Mouse (Mus musculus) NIH3T3 (cell line): ENCODE results near the gene Trpt1.

ENCODE experiments used
- DNase-seq: peaks from one replicate; pipeline ENCODE4 v3.0.0-alpha.2; 2012; ENCODE audit warnings: low read depth

Trpt1 gene

DNA sequence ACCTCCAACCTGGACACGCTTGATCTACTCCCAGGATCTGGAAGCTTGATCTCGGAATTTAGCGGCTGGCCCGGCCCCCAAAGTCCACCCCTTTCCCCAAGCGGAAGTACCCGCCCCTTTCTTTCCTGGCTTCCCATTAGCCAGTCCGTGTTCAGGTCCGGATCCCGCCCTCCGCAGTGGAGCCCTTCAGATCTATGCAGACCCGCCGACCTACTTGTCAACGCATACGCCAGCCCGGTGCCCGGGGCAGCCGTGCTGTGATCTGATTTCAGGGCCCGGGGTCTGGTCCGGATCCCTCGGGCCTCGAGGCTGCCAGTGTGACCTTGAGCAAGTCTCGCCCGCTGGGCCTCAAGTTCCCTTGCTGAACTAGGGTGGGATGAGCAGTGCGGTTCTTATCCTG, at the start of gene Trpt1, which contains the start of gene Nudt22:
TSS of gene Trpt1 (plus strand) at position 126 of the 400 bp plus-strand sequence.
TSS of gene Nudt22 (minus strand) at position 112 of the 400 bp plus-strand sequence.
- peak; percentile 92 for DNase-seq

DNA sequence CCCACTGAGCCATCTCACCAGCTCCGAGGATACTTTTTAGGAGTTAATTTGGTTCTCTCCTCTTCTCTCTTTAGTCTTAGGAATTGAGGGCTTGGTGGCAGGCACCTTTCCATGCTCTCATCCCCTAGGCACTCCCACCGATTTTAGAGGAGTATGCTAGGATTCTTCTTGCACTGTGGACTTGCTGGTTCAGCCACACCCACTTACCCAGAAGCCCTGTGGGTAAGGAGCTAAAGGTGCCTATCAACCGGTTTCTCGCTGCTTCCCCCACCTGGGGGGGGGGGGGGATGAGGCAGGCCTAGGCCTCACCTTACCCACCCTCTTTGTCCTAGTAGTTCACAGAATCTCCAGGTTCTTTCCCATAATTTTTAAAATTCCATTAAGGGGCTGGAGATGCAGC, 48.2 kb upstream of the Trpt1 start:
- no peak for DNase-seq

DNA sequence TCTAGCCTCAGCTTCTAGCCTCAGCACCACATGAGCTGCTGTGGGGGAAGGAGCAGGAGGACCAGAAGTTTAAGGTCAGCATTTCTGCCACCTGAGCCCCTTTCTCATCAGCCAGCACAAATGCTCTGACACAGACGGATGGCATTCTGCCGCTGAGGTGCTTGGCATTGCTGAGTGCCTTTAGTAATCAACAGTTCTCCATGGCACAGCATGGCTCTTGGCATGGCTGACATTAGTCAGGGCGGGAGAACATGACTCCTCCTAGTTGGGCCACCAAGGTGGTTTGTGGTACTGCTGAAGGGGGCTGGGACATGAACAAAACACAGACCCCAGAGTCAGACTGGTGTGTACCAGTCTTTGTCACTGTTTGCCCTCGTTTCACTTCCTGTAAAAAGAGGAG, 47.7 kb upstream of the Trpt1 start:
- no peak for DNase-seq

DNA sequence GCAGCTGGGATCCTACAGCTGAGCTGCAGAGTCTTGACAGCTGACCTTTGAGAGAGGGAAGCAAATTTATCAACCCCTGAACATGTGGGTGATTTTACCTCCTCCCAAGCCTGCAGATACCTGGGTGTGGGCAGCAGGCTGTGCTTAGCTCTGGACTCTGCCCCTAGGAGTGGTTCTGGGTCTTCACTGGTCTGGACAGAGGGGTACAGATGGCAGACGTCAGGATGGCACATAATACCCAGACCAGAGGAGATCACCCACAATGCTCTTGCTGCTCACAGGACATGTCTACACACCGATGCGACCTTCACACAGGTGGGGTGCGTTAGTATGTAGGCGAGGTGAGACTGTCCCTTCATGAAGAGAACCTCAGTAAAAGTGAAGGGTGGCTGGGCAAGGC, 46.4 kb upstream of the Trpt1 start:
- DNase-seq = no peak

DNA sequence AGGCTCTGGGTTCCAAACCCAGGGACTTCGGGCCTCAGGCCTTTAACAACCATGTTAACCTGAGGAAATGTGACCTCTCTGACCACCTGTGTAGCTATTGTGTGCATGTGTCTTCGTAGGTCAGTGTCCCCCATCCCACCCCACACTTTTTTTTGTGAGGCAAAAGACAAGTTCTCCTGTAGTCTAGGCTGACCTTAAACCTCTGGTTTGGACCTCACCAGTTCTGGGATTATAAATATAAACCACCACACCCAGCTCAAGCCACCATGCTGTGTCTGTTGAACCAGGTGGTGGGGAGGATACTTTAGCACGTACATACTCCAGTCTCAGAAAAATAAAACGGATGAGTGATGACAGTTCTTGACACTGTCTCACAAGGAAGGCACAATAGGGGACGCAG, 46.0 kb upstream of the Trpt1 start:
- DNase-seq = no peak

DNA sequence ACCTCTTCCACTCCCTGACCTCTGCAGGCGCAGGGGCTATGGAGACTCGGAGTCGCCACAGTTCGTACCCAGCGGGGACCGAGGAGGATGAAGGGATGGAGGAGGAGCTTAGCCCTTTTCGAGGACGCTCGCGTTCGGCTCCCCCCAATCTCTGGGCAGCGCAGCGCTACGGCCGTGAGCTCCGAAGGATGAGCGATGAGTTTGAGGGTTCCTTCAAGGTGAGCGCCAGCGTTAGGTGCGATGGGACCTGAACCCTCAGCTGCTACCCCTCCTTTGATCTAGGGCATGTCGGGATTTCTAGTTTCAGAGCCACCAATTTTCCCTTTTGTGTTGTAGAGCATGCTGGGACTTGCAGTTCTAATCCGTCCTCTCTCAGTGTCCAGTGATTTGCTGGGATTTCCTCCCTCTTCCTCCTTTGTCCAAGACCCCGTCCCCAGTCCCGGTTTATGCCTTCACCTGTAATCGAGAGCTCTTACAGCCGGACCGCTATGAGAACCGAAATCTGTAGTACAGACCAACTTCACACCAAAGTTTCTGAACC, 45.2 kb upstream of the Trpt1 start:
- peak; percentile 69 for DNase-seq

DNA sequence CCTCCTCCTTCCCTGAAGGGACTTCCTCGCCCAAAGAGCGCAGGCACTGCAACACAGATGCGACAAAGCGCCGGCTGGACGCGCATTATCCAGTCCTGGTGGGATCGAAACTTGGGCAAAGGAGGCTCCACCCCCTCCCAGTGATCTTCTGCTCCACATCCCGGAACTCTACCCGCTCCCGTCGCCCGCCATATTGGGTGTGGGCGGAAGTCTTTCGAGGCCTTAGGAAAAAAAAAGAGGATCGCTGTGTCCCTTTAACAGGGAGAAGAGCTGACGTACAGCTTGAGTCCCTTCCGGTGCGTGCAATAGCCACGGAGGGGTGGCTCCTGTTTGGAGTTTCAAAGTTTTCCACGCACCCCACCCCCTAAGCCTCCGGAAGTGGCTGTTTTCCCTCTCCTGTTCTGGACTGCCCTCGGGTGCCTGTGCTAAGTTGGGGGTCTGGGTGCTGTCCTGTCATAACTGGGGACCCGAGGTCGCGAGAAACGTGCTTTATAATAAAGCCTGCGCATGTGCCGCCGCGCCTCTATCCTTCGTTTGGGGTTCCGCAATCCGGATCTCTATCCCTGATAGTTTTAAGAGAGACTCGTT, 44.5 kb upstream of the Trpt1 start:
- peak; percentile 96 for DNase-seq

DNA sequence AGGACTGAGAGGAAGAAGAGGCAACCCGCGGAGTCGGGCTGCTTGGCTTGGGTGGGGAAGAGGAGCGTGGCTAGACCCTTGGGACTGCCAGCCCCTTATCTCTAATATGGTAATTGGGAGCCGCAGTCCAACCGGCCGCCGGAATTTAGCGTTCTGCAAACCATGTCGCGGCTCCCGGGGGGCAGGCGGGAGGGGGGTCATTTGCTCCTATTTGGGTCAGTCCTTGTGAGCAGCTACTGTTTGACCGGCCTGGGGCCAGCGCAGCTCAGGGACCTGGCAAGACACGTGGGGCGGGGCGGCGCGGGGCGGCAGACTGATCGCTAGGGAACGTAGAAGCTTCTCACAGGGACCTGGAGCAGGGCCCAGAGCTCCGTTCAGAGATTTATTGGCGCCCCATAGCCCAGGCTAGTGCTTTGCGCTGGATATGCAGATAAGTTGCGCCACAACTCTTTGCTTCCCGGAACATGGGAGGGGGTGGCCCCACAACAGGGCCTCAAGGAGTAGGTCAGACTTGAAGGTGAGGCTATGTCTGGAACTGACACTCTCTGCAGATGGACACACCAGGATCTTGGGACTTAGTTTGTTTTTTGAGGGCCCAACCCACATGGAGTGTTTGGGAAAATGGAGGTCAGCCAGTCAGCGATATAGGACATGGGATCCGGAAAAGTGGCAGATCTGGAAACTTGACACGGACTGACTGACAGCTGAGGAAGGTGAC, 43.8 kb upstream of the Trpt1 start:
- DNase-seq = peak; percentile 92

DNA sequence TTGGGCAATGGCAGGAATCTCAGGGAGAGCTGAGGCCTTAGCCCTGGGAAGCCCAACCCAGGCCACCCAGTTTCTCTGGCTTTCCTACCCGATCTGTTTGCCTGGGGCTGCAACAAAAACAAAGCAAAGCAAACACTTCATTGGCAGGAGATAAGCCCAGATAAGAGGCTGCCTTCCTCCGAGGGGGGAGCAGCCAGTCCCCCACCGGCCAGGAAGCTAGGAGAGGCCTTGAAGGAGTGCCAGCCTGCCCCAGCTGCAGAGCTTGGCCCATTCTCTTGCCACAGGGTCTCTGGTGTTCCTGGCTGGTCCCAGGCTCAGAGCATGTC, 43.3 kb upstream of the Trpt1 start:
- DNase-seq = peak; percentile 70

DNA sequence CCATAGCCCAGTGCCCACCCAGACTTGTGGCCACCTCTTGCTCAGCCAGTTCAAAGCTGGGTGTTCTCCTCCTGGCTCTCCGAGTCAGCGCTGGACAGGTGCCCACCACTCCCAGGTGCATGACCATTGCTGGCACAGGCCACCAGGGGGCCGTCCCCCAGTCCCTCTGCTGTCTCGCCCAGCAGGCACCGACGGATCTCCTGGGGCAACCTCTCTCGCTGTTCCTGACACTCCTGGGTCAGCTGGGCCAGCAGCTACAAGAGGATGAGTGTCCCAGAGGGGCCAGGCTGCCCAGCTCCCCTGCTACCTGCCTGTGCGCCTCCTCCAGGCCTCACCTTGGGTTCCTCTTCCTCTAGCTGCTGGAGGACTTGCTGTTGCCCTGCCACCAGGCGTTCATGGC, 41.9 kb upstream of the Trpt1 start:
- DNase-seq = peak; percentile 69

DNA sequence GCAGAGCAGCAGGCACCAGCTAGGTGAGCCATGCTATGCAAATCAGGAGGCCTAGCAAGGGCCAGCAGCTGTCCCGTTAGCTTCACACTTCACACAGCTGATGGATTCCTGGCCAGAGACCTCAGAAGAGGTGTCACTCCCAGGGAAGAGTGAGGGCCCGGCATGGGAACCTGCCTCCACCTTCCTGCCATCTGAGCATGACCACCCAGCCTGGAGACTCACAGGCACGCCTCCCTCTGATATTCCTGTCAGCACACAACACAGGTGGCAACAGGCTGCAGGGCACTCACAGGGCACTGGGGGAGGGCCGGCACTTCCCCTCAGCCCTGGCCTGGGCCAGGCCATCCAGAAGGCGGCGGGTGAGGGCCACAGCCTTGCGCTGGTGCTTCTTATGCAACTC, 40.5 kb upstream of the Trpt1 start:
- DNase-seq = no peak

DNA sequence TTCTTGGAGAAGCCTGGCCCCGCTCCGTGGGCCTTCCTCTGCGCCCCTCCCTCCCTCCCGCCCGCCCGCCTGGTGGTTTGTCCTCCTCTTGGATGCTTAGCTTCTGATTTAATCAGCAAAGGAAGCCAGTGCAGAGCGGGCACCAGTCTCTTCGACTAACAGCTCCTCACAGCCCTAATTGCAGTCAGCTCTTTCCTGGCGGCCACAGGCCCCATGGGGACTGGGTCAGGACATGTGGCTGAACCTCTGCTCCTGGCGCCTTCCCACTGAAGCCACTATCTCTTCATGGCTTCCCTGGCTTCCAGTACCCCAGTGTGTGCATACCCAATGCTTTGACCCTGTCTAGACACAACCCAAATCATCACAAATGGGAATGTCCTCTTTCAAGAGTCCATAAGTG, 39.5 kb upstream of the Trpt1 start:
- no peak for DNase-seq

DNA sequence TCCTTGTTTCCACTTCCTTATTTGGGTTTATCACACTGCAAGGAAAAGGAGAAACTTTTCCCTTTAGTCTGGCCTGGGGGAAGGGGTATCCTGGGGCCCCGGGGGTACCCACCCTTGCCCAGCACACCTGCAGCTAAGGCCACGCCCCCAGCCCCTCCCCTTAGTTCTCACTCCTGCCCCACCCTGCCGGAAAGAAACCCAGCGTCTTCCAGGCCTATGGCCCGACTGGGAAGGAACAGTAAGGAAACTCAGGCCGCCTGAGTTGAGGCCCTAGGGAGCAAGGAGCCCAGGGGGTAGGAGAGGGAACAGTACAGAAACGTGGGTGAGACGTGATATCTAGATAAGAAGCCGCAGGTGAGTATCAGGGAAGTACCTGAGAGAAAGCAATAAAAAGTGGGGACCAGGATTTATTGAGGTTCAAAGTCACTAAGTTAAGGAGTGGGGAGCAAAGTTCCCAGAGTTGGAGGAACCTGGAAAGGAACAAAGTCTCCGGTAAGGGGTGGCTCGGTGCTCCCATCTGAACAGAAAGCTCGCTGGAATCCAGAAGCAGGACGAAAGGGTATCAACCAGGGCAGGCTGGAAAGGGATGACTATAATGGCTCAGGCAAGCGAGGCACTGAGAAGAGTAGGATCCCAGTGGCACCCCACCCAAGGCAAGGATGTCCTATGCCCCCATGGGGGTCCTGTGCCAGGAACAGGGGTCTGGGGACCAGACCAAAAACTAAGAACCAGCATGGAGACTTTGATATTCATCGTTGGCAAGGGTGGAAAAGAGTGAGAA, 27.2 kb upstream of the Trpt1 start:
- DNase-seq = peak; percentile 63

DNA sequence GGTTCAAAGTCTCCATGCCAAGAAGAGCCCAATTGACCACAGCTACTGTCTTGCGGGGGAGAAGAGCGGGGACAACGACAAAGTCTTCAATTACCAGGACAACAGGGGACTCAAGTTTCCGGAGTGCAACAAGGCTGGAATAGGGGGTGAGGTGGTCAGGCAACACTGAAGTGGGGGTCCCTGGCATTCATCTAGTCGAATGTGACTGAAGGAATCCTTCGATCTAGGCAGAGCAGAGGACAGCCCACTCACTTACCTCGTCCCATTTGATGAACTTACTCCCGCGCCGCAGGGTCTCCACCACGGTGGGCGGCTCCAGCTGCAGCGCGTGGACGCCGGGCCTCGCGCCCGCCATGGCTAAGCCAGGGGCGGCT, 26.7 kb upstream of the Trpt1 start:
- no peak for DNase-seq

DNA sequence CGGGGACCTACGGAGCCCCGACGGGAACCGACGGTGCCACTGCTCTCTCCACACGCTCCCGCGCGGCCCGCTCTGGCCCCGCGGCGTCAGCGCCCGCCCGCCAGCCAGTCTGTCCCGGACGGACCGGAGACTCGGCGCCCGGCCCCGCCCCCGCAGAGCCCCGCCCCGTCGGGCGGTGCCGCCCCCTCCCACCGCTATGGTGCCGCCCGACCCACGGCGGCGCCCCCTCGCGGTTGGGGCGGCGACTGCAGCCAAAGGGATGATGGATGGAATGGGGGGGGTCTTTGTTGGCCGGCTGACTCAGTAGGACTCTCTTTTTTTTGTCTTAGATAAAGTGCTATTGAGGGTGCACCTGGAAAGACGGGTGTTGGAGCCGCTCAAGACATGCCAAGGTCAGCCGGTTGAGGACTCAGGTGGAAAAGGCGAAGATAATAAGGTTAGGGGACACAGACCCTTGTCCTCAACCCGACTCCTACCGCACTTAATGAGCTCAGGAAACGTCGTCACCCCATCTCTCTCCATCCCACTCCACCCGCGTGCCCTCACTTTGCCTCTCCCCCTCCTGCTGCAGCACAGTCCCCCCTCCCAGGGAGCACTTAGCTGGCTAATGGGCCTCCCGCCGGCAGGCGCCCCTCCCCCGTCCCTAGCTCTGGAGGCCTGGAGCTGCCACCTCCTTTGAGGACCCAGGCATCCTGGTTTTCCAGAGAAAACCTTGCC, 26.1 kb upstream of the Trpt1 start:
- DNase-seq = peak; percentile 92

DNA sequence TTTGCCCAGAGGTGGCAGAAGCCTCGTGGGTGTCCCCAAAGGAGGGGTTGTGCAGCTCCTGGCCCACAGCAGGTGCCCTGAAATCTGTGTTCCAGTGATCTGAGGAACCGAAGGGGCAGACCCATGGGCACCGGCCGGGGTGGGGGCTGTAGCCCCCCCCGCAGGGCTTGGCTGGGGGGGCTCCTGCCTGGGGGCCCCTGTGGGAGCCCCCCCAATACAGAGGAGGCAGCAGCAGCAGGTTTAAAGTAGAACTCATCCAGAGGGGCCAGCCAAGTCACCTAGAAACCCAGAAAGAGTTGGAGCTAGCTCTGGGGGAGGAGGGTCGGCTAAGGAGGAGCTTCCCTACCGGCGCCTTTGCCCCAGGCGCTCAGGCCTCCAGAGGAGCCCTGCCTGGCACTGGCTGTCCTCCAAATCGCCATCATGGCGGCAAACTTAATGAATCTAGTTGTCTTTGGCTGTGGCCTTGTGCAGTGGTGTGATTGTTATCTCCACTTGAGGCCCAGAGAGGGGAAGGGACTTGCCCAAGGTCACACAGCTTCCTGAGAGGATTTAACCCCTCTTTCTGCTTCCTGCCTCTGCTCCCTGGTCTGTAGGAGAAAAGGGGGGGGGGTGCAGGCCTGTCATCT, 25.4 kb upstream of the Trpt1 start:
- peak; percentile 38 for DNase-seq

DNA sequence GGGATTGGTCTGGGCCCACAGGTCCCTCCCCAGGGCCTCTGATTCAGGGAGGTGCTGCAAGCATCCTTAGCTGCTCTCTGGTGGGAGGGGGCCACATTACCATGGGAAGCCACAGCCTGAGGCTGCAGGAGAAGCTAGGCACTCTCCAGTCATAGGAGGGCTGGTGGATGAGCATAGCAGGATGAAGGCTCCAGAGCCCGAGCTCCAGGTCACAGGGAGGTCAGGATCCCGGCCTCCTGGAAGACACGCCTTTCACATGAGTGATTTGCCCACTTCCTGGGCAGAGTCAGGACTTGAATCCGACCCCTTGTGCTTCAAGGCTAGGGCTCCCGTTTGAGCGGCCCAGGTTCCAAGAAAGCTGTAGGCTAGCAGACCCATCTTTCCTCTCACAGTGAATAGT, 24.3 kb upstream of the Trpt1 start:
- DNase-seq = no peak

DNA sequence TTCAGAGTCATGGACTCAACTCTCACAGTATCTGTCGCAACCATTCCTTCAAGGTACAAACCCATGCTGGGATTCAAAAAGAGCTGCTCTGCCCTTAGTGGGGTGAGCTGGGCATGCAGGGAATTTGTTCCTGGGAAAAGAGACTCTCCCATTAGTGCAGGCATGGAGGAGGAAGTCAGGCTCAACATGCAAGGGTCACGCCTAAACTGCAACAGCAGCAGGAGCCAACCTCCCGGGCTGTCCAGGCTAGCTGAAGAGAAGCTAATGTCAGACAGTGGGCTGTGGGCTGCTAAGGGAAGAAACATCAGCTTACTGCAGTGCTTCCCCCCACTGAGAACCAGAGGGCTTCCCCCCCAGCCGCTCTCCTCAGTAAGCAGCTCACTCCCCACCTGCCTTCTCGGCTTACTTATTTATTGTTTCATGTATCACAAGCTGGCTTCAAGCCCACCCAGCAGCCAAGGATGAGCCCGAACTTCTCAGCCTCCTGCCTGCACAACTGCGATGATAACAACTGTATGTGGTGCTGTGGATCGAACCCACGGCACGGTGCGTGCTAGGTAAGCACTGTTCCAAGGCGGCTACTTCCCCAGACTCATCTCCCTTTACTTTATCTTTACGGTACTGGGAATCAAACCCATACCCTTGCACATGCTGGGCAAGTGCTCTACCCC, 23.5 kb upstream of the Trpt1 start:
- DNase-seq = no peak

DNA sequence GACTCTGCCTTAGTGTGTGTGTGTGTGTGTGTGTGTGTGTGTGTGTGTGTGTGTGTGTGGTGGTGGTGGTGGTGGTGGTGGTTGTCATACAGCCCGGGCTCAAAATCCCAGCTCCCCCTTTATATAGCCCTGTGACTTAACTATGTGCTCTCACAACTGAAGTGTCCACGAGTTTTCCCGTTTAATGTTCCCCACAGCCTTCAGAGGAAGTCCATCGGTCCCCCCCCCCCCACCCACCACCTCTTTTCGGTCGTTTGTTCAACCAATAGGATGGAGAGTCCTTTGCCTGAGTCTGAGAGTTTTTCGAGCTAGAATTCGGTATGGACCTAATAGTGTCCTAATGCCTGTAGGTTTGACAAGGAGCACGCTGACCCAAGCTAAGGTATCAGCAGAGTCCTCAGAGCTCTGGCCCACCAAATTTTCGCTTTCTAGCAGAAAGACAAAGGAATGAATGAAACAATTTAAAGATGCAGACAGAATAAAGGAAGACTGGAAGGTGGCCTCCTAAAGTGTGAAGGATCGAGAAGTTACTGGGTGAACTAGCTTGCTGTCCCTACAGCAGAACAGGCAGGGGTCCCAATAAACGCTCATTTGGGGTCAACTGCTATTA, 22.2 kb upstream of the Trpt1 start:
- DNase-seq = no peak

DNA sequence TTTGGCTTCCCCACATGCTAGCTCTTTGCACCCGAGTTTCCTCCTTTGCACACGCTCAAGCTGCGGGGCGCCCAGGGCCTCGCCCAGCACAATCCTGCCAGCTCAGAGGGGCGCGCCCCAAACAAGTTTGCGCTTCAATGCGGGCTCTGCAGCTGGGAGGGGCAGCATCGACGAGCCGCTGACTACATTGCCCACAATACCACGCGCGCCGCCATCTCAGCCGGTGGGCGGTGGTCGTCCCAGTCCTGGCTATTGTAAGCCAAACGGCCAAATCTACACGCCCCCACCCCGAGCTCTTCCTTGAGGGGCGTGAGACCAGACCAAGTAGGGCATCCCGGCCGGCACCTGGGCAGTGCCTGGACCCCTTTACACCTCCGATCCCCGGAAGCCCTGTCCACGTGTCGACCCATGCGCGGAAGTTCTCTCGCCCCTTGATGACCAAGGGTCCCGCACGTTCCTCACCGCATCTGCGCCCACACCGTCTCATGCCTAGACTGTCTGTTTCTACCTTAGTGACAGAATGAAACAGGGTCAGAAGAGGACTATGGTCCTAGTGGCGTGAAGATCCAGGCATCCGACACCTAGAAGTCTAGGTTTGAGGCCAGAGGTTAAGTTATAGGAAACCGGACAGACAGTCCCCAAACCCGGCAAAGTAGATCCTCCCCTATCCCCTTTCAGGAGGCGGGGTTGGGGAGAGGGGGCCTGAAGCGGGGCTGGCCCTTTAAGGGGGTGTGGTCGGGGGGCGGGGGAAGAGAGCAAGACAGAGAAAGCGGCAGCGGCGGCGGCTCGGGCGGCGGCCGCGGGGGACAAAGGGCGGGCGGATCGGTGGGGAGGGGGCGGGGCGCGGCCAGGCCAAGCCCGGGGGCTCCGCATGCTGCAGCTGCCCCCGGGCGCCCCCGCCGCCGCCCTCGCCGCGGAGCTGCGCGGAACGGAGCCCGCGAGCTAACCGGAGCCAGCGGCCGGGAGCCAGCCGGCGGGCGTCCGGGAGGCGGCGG, 21.4 kb upstream of the Trpt1 start, which contains the start of gene Ppp1r14b:
TSS of gene Ppp1r14b (plus strand) at position 758 of the 995 bp plus-strand sequence.
- DNase-seq = peak; percentile 93
